Mouse (Mus musculus) natural killer cell, adult 2 months (primary cell): ENCODE data around the gene D6Wsu163e.
A peak's percentile ranks its signal among the peaks of the same experiment; 100 is the strongest.

ENCODE experiments used
- DNase-seq, 2 experiments: peaks; one replicate each; pipeline ENCODE4 v3.0.0; 2022; ENCODE audit warnings: low spot score in 2 of 2

Gene D6Wsu163e

GRCm38 (mm10) chr6:126939487-126940171, at the start of gene D6Wsu163e, which contains the start of gene Rad51ap1:
Gene D6Wsu163e, plus strand, starts transcription at chr6:126939962.
Gene Rad51ap1, minus strand, starts transcription at chr6:126939587.
- DNase-seq = peak; percentile 94 to 95

- DNase-seq = no peak
Measured at GRCm38 (mm10) chr6:126907378-126907777, 32.4 kb upstream of the D6Wsu163e start.

- DNase-seq = no peak
Measured at GRCm38 (mm10) chr6:126907876-126908275, 31.9 kb upstream of the D6Wsu163e start.

- DNase-seq = no peak
Measured at GRCm38 (mm10) chr6:126910727-126911126, 29.0 kb upstream of the D6Wsu163e start.

GRCm38 (mm10) chr6:126914928-126915327, 24.8 kb upstream of the D6Wsu163e start:
- no peak for DNase-seq

- no peak for DNase-seq
Measured at GRCm38 (mm10) chr6:126921111-126921881, 18.5 kb upstream of the D6Wsu163e start, which contains the start of gene Dyrk4. Gene Dyrk4, minus strand, starts transcription at chr6:126921839.

GRCm38 (mm10) chr6:126932896-126933295, 6.9 kb upstream of the D6Wsu163e start:
- no peak for DNase-seq

GRCm38 (mm10) chr6:126938047-126938446, 1.7 kb upstream of the D6Wsu163e start:
- DNase-seq = no peak

- DNase-seq = no peak
Measured at GRCm38 (mm10) chr6:126938853-126939486, 792 bp upstream of the D6Wsu163e start.

GRCm38 (mm10) chr6:126940451-126940850, 689 bp downstream of the D6Wsu163e start:
- DNase-seq = peak in 1 of 2 experiments; percentile 31

GRCm38 (mm10) chr6:126948336-126948735, 8.6 kb downstream of the D6Wsu163e start:
- no peak for DNase-seq

GRCm38 (mm10) chr6:126955734-126956133, 16.0 kb downstream of the D6Wsu163e start:
- DNase-seq = peak; percentile 47 to 64

- no peak for DNase-seq
Measured at GRCm38 (mm10) chr6:126961371-126962018, 21.7 kb downstream of the D6Wsu163e start.

GRCm38 (mm10) chr6:126962709-126963108, 22.9 kb downstream of the D6Wsu163e start:
- DNase-seq = no peak

GRCm38 (mm10) chr6:126963426-126963825, 23.7 kb downstream of the D6Wsu163e start:
- no peak for DNase-seq

- no peak for DNase-seq
Measured at GRCm38 (mm10) chr6:126966241-126967026, 26.7 kb downstream of the D6Wsu163e start.

GRCm38 (mm10) chr6:126981539-126982234, 41.9 kb downstream of the D6Wsu163e start:
- no peak for DNase-seq

GRCm38 (mm10) chr6:126993676-126994075, 53.9 kb downstream of the D6Wsu163e start:
- no peak for DNase-seq

- DNase-seq = no peak
Measured at GRCm38 (mm10) chr6:126995494-126995893, 55.7 kb downstream of the D6Wsu163e start.

GRCm38 (mm10) chr6:126996399-126996798, 56.6 kb downstream of the D6Wsu163e start:
- no peak for DNase-seq
